Mouse (Mus musculus) myocyte (in vitro differentiated cells): ENCODE results near the gene Pam. TPM values are rescaled to one million over a fixed set of nuclear protein-coding genes. Genes with fewer than 3 reads are reported as not detected.

ENCODE experiments used
- H3K27me3 ChIP-seq: one replicate; pipeline ENCODE4 v1.6.1; 2011; ENCODE audit not compliant: control insufficient read depth, insufficient read depth, insufficient read length
- H3K36me3 ChIP-seq: one replicate; pipeline ENCODE4 v1.6.1; 2011; ENCODE audit not compliant: control insufficient read depth, insufficient read depth
- H3K4me2 ChIP-seq: one replicate; pipeline ENCODE4 v1.6.1; 2011; ENCODE audit warnings: low read depth, control low read depth
- H3K4me3 ChIP-seq: one replicate; pipeline ENCODE4 v1.5.1; 2011; ENCODE audit warnings: mild to moderate bottlenecking, control low read depth, moderate library complexity
- H3K79me2 ChIP-seq: one replicate; pipeline ENCODE4 v1.6.1; 2011; ENCODE audit not compliant: control insufficient read depth, insufficient read depth
- H3ac ChIP-seq: one replicate; pipeline ENCODE4 v1.6.1; 2011; ENCODE audit not compliant: control insufficient read depth, insufficient read length
- CEBPB ChIP-seq: IDR thresholded peaks from 2 replicates; pipeline ENCODE4 v1.6.1; 2011; ENCODE audit warnings: mild to moderate bottlenecking, moderate library complexity; ENCODE audit not compliant: poor library complexity, insufficient read depth, severe bottlenecking
- E2F4 ChIP-seq: IDR thresholded peaks from one replicate; pipeline ENCODE4 v1.6.1; 2011; ENCODE audit warnings: mild to moderate bottlenecking, control low read depth, moderate library complexity; ENCODE audit not compliant: insufficient read depth
- MAX ChIP-seq: IDR thresholded peaks from one replicate; pipeline ENCODE4 v1.6.1; 2011; ENCODE audit warnings: low read depth, mild to moderate bottlenecking, control low read depth
- MYOD1 ChIP-seq, 3 experiments: IDR thresholded peaks; one replicate each; pipeline ENCODE4 v1.6.1; 2011; ENCODE audit warnings: control low read depth in 2 of 3, low read depth in 2 of 3, mild to moderate bottlenecking in 2 of 3, moderate library complexity in 1 of 3; ENCODE audit not compliant: insufficient read length in 2 of 3, control insufficient read depth in 1 of 3
- MYOG ChIP-seq, 3 experiments: IDR thresholded peaks; one replicate each; pipeline ENCODE4 v1.6.1; 2011; ENCODE audit warnings: control low read depth in 2 of 3, low read depth in 2 of 3, mild to moderate bottlenecking in 2 of 3; ENCODE audit not compliant: insufficient read length in 2 of 3, control insufficient read depth in 1 of 3, insufficient read depth in 1 of 3
- POLR2A ChIP-seq: IDR thresholded peaks from one replicate; pipeline ENCODE4 v1.6.1; 2011; ENCODE audit warnings: low read depth, mild to moderate bottlenecking, control low read depth, moderate library complexity; ENCODE audit not compliant: insufficient read length
- POLR2AphosphoS2 ChIP-seq: IDR thresholded peaks from one replicate; pipeline ENCODE4 v1.6.1; 2011; ENCODE audit warnings: low read depth, control low read depth; ENCODE audit not compliant: insufficient read length
- REST ChIP-seq: IDR thresholded peaks from one replicate; pipeline ENCODE4 v1.6.1; 2011; ENCODE audit warnings: mild to moderate bottlenecking, control low read depth, moderate library complexity; ENCODE audit not compliant: insufficient read depth, insufficient read length
- SRF ChIP-seq: IDR thresholded peaks from one replicate; pipeline ENCODE4 v1.6.1; 2011; ENCODE audit warnings: low read depth; ENCODE audit not compliant: control insufficient read depth, insufficient read length
- TCF12 ChIP-seq: IDR thresholded peaks from one replicate; pipeline ENCODE4 v1.6.1; 2011; ENCODE audit warnings: mild to moderate bottlenecking, control low read depth; ENCODE audit not compliant: poor library complexity, insufficient read depth, severe bottlenecking
- TCF3 ChIP-seq: IDR thresholded peaks from one replicate; pipeline ENCODE4 v1.6.1; 2011; ENCODE audit warnings: low read depth, control low read depth; ENCODE audit not compliant: insufficient read length
- USF1 ChIP-seq: IDR thresholded peaks from one replicate; pipeline ENCODE4 v1.6.1; 2011; ENCODE audit warnings: low read depth, mild to moderate bottlenecking, control low read depth, moderate library complexity
- polyA plus RNA-seq: library from polyadenylated mRNA; unstranded; fragments of >200 nt; fragmentation: generic; extraction: Trizol; gene quantifications from one replicate; pipeline ENCODE4 v1.2.1, GENCODE M21; 2012; ENCODE audit warnings: missing spikeins

The Pam gene
- polyA plus RNA-seq, 1 experiment, result 29.4 TPM

DNA sequence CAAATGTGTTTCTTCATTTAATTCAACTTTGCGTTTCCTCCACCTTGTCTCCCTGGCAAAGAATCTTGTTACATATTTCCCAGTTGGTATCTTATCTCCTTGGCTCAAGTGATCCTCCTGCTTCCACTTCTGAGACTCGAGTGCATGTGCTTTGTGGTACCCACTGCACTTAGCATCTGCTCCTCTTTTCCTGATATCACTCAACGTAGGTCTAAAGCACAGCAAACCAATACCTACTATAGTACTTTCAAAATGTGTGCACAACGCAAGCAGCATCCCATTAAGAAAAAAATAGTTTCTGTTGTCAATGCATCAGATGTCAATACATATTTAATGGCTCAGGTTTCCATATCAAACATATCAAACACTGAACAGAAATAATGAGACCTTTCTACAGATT, 349.7 kb downstream of the Pam start:
- H3ac ChIP-seq, result no peak overlapping the region
- H3K4me2 ChIP-seq, result no peak overlapping the region
- no peak overlapping the region for H3K4me3 ChIP-seq
- no peak for TF ChIP-seq TCF3
- no peak for TF ChIP-seq POLR2AphosphoS2
- no peak for TF ChIP-seq USF1
- TF ChIP-seq MYOG (IDR thresholded peaks at IDR 0.05; ENCODE audit: control insufficient read depth in 1 of 3, insufficient read depth in 1 of 3, insufficient read length in 2 of 3, low read depth in 2 of 3), result no peak
- TF ChIP-seq CEBPB, result no peak
- TF ChIP-seq MYOD1 (IDR thresholded peaks at IDR 0.05; ENCODE audit: control insufficient read depth in 1 of 3, insufficient read length in 2 of 3, low read depth in 2 of 3), result no peak
- TF ChIP-seq REST, result no peak
- TF ChIP-seq POLR2A, result no peak
- no peak for TF ChIP-seq SRF
- TF ChIP-seq TCF12, result no peak
- no peak for TF ChIP-seq E2F4
- no peak for TF ChIP-seq MAX
- H3K36me3 ChIP-seq, result peaks cover 27% of the 10 kb centered on the region
- no peaks in the 10 kb centered on the region for H3K27me3 ChIP-seq
- H3K79me2 ChIP-seq, result no peaks in the 10 kb centered on the region
